Comparison of ENCODE assay signal across 17 mouse cellular contexts in genomic region chr15:61546608-61547007, GRCm38 (mm10).
"Had no signal": no experiment of that assay in that cellular context is flagged by ENCODE, and none has a peak within 500 bp of the region (broad histone marks: within the 10 kb centered on the region; RNA-seq: fewer than 3 reads in every experiment).

No protein-coding gene starts in this region.

- H3K27ac ChIP-seq: left cerebral cortex, adult 2 months; limb, embryonic 12.5 days; liver, embryonic 13.5 days; lung, embryonic 15.5 days; macrophage; midbrain, embryonic 15.5 days; stomach, embryonic 15.5 days had no signal

- H3K27me3 ChIP-seq: limb, embryonic 12.5 days; liver, embryonic 13.5 days; lung, embryonic 15.5 days; megakaryocyte, embryonic 14.5 days; midbrain, embryonic 15.5 days; stomach, embryonic 15.5 days had no signal

- H3K4me3 ChIP-seq: left cerebral cortex, adult 2 months; limb, embryonic 12.5 days; liver, embryonic 13.5 days; lung, embryonic 15.5 days; megakaryocyte, embryonic 14.5 days; midbrain, embryonic 15.5 days; stomach, embryonic 15.5 days had no signal

- H3K4me1 ChIP-seq: limb, embryonic 12.5 days; liver, embryonic 13.5 days; megakaryocyte, embryonic 14.5 days; stomach, embryonic 15.5 days had no signal

- H3K36me3 ChIP-seq: limb, embryonic 12.5 days; liver, embryonic 13.5 days; lung, embryonic 15.5 days; midbrain, embryonic 15.5 days; stomach, embryonic 15.5 days had no signal

- DNase-seq: kidney, adult 2 months; kidney, postnatal 25 days; liver; liver, embryonic 13.5 days; liver, postnatal 0 days; lung, postnatal 14 days; right cerebral cortex, adult 18-20 months; right cerebral cortex, postnatal 25 days; thymus, adult 2 months; thymus, postnatal 25 days had no signal

- H3K9me3 ChIP-seq: limb, embryonic 12.5 days; liver, embryonic 13.5 days; lung, embryonic 15.5 days; megakaryocyte, embryonic 14.5 days; midbrain, embryonic 15.5 days; stomach, embryonic 15.5 days had no signal

- ATAC-seq: liver, postnatal 0 days; midbrain, embryonic 15.5 days had no signal
